Mouse (Mus musculus) heart, postnatal 0 days (tissue): ENCODE measurements around the gene Rora.

Experiments
- CTCF ChIP-seq: IDR thresholded peaks from 2 replicates; pipeline ENCODE4 v1.5.1; 2016; ENCODE audit warnings: antibody characterized with exemption, control low read depth, low read depth
- EP300 ChIP-seq: IDR thresholded peaks from 2 replicates; pipeline ENCODE4 v1.6.1; 2016; ENCODE audit warnings: antibody characterized with exemption, low read depth

GRCm38 (mm10) chr9:69304492-69304891 lies 650.9 kb downstream of the Rora start:
- TF ChIP-seq CTCF, result no peak
- TF ChIP-seq EP300, result no peak
